Mouse (Mus musculus) erythroblast, adult 5-6 weeks (primary cell): ENCODE data around the gene Tyrp1. TPM values are rescaled to one million over a fixed set of nuclear protein-coding genes. Genes with fewer than 3 reads are reported as not detected.

Experiments
- ATAC-seq: replicated peaks from 2 replicates; pipeline ENCODE4 v1.8.0; 2016; ENCODE audit warnings: moderate number of reproducible peaks, mild to moderate bottlenecking, moderate TSS enrichment, inconsistent platforms; ENCODE audit not compliant: poor library complexity, low FRiP score, severe bottlenecking
- total RNA-seq, 2 experiments: library from RNA; stranded (forward) in 1 of 2; stranded (reverse) in 1 of 2; fragments of 150-400 nt in 1 of 2; fragments of 200-764, 138-1000 nt in 1 of 2; gene quantifications; 2 replicates each; pipeline versions ENCODE4 v1.2.3 to v1.2.4; 2015 to 2017; ENCODE audit warnings: low replicate concordance in 2 of 2

Gene Tyrp1
- total RNA-seq, 2 experiments from 2014 or later: not detected

GRCm38 (mm10) chr4:80886631-80887030, 52.7 kb downstream of the Tyrp1 start:
- ATAC-seq: no peak

GRCm38 (mm10) chr4:80891004-80891403, 57.1 kb downstream of the Tyrp1 start:
- ATAC-seq: no peak

GRCm38 (mm10) chr4:80895278-80895894, 61.5 kb downstream of the Tyrp1 start:
- no peak for ATAC-seq

Other genes starting within 250 kb of the Tyrp1 start
- not detected in 2 replicates for gene Lurap1l, start 76.5 kb downstream of the Tyrp1 start, total RNA-seq (2015; ENCODE audit: low replicate concordance)
- not detected in 2 replicates for gene Lurap1l, start 76.5 kb downstream of the Tyrp1 start, total RNA-seq (2017; ENCODE audit: low replicate concordance)